Mouse (Mus musculus) hindbrain, embryonic 15.5 days (tissue): ENCODE data around the gene Sf3a2. TPM values are rescaled to one million over a fixed set of nuclear protein-coding genes. Genes with fewer than 3 reads are reported as not detected.
"Not testable (repeated sequence)": the region's sequence is repeated elsewhere in the genome, so short reads cannot be mapped to it uniquely, and the experiment has no call there.

Source experiments
- ATAC-seq: fragments of 200-750 bp; cut with Nextera tagmentation; 2 replicates; pipeline ENCODE4 v1.8.0; 2017; ENCODE audit warnings: low read depth, moderate number of reproducible peaks, moderate TSS enrichment; ENCODE audit not compliant: low FRiP score
- H3K27ac ChIP-seq: fragments of 300-500 bp; sonication (generic); replicated peaks from 2 replicates; pipeline ENCODE4 v1.5.1; 2015; ENCODE audit warnings: mild to moderate bottlenecking, inconsistent platforms
- H3K27me3 ChIP-seq: fragments of 300-500 bp; sonication (generic); 2 replicates; pipeline ENCODE4 v1.6.1; 2015; ENCODE audit warnings: control low read depth, inconsistent platforms
- H3K36me3 ChIP-seq: fragments of 300-500 bp; sonication (generic); 2 replicates; pipeline ENCODE4 v1.6.1; 2015; ENCODE audit warnings: control low read depth, inconsistent platforms
- H3K4me1 ChIP-seq: fragments of 300-500 bp; sonication (generic); replicated peaks from 2 replicates; pipeline ENCODE4 v1.6.1; 2015; ENCODE audit warnings: control low read depth, inconsistent platforms
- H3K4me2 ChIP-seq: fragments of 300-500 bp; sonication (generic); 2 replicates; pipeline ENCODE4 v1.6.1; 2015; ENCODE audit warnings: moderate library complexity, mild to moderate bottlenecking, inconsistent platforms
- H3K4me3 ChIP-seq: fragments of 300-500 bp; sonication (generic); 2 replicates; pipeline ENCODE4 v1.5.1; 2015; ENCODE audit warnings: mild to moderate bottlenecking, inconsistent platforms
- H3K9ac ChIP-seq: fragments of 300-500 bp; sonication (generic); 2 replicates; pipeline ENCODE4 v1.6.1; 2015; ENCODE audit warnings: inconsistent platforms
- H3K9me3 ChIP-seq: fragments of 300-500 bp; sonication (generic); 2 replicates; pipeline ENCODE4 v1.6.1; 2016; ENCODE audit warnings: control low read depth, inconsistent platforms
- WGBS: fragments of 180-500 bp; shearing (Covaris S2); methylation state at CpG from one replicate; pipeline ENCODE4 v1.1.7; 2015; 5-methylcytosine and 5-hydroxymethylcytosine counted together
- polyA plus RNA-seq: library from polyadenylated mRNA; unstranded; fragments of >200 nt; fragmentation: Nextera tagmentation; extraction: Ambion mirVana; gene quantifications from 2 replicates; pipeline ENCODE4 v1.2.1, GENCODE M21; 2015

The Sf3a2 gene
- polyA plus RNA-seq, 1 experiment from 2014 or later = 67.4 TPM

DNA sequence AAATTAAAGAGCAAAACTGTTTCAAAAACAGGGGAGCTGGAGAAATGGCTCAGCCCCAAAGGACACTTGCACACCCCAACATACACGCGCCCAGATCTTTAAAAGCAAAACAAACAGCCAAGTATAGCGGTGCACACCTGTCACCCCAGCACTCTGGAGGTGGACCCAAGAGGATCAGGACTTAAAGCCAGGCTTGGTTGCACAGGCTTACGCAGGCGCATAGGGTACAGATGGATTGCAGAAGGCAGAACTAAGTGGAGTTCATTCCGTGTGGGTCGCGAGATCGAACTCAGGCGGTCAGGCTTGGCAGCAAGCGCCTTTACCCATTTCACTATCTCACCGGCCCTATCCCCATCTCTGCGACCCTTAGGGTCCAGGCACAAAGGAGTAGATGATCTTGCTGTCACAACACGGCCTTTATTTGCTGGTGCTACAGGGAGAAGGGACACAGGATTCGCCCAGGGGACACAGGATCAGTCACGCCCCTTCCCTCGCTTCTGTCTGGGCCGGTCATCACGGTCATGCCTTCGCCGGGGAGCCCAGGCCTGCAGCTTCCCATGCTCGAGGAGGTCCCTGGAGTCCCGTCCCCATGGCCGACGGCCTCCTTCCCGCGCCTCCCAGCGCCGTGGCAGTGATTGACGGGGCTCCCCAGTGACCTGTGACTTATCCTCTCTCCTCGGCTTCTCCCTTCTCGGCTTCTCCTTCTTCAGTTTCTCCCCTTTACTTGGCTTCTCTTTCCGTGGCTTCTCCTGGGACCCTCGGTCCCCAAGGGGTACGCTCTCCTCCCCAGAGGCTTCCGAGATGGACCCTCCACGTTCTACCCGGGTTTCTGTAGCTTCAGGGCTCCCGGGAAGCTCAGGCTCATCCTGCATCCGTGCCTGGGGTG, 10.3 kb downstream of the Sf3a2 start:
- Histone ChIP-seq H3K9me3 (no peaks in the 10 kb centered on the region), H3K4me1 (peaks cover 42% of the 10 kb centered on the region), H3K9ac (peak overlapping the region; percentile 25; the same call in 1 of the 2 replicates), H3K27me3 (peaks cover 28% of the 10 kb centered on the region), H3K4me3 (peak overlapping the region; percentile 19; the same call in 1 of the 2 replicates), H3K4me2 (peak overlapping the region; percentile 92), H3K36me3 (peaks cover 16% of the 10 kb centered on the region), H3K27ac (no peak overlapping the region)
- 19% methylated on average over 40 of the region's 40 CpGs for WGBS
- ATAC-seq = no peak

DNA sequence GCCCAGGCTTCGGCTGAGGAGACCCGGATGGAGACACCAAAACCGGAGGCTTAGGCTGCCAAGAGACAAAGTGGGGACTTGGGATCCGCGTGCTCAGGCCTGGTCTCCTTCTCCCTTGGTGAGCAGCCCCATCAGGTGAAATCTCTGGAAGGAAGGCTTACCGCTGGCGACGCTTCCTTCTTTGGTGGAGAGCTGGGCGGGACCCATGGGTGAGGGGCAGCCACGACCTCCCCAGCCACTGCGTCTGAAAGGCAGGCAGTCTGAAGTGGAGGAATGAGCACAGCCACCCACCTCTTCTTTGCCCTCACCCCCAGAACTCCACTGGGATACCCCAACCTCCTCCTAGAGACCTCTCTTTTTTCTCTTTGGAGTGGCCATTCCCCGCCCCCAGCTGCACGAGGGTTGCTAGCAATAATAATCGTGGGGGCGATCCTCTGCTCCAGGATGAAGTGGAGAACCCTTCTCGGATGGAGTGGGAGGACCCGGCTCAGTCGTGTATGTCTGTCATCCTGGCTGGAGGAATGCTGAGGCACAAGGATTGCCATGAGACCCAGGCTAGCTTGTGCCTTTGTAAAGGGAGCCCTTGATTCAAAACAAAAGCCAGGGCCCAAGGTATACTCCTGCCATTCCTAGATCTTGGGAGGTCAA, 11.1 kb downstream of the Sf3a2 start:
- Histone ChIP-seq H3K9me3 (no peaks in the 10 kb centered on the region), H3K27ac (no peak overlapping the region), H3K27me3 (peaks cover 28% of the 10 kb centered on the region), H3K4me2 (peak overlapping the region; percentile 92), H3K4me3 (peak overlapping the region; percentile 19; the same call in 1 of the 2 replicates), H3K4me1 (peaks cover 42% of the 10 kb centered on the region), H3K36me3 (peaks cover 10% of the 10 kb centered on the region), H3K9ac (peak overlapping the region; percentile 25; the same call in 1 of the 2 replicates)
- no peak for ATAC-seq
- 7% methylated on average over 18 of the region's 18 CpGs for WGBS

DNA sequence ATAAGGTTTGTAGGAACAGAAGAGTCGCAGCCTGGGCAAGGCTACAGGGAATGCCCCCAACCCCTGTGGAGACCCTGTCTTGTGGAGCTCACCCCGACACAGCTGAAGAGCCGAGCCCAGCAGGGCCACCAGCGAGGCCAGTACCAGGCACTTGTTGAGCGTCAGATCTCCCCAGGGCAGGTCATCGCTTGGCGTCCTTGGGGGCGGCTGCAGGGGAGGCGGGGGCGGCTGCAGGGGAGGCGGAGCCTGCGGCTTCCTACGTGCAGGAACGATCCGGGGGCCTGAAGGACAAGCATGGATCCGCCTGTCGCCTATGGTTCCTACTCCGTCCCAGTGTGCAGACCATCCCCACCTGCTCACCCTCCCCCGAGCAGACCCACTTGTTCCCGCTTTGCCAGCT, 12.1 kb downstream of the Sf3a2 start:
- no peak overlapping the region for H3K4me3 ChIP-seq
- no peak overlapping the region for H3K27ac ChIP-seq
- H3K9me3 ChIP-seq = no peaks in the 10 kb centered on the region
- H3K36me3 ChIP-seq = peaks cover under 1% of the 10 kb centered on the region
- H3K9ac ChIP-seq = no peak overlapping the region
- peaks cover 28% of the 10 kb centered on the region for H3K27me3 ChIP-seq
- H3K4me2 ChIP-seq = peak overlapping the region; percentile 30
- ATAC-seq = no peak
- 5% methylated on average over 20 of the region's 20 CpGs for WGBS
- H3K4me1 ChIP-seq = peaks cover 42% of the 10 kb centered on the region

DNA sequence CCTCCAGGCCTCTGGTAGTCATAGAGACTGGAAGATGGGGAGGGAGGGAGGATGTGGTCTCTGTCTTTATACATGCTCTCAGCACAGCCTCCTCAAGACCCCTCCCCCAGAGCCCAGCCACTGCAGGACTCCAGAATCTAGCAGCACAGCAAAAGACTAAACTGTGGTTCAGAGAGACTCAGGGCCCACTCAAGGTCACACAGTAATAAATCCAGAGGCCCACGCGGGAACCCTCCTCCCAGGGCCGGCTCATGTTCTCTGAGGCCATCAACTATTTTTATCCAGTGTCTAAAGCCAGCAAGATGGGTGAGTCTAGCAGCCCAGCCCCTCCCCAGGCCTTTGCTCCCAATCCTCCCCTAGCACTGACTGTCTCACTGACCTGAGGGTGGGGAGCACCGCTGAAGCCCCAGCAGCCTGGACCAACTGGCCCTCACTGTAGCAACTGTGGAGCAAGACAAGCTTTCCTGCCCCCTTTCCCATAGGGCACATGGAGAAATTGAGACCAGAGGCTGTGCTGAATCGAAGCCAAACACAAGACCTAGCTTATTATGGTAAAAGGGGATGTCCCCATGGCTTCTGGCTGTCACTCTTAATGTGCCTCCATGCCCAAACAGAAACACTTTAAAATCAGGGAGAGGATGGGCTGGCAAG, 14.5 kb downstream of the Sf3a2 start:
- Histone ChIP-seq H3K4me1 (peaks cover 22% of the 10 kb centered on the region), H3K36me3 (no peaks in the 10 kb centered on the region), H3K4me2 (no peak overlapping the region), H3K4me3 (no peak overlapping the region), H3K27ac (no peak overlapping the region), H3K27me3 (peaks cover 28% of the 10 kb centered on the region), H3K9me3 (no peaks in the 10 kb centered on the region), H3K9ac (no peak overlapping the region)
- ATAC-seq = no peak
- 70% methylated on average over 5 of the region's 5 CpGs for WGBS

DNA sequence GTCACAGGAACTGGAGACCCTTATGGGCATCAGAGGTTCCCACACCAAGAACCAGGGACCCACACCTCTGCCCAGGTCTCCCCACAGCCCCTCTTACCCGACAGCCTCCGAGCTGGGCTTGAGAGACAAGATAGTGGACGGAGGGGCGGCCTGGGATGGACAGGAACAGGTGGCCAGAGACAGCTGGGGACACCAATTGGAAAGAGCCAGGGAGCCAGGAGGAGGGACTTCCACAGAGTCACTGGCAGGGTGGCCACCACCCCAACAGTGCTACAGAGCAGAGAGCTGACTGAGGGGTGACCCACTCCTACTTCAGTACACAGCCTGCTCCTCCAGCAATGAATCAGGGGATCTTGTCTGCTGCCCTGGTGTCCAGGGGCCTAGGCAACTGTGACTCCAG, 15.4 kb downstream of the Sf3a2 start, which contains the start of gene Jsrp1:
Gene Jsrp1, minus strand, starts transcription at position 133 of the 400 bp plus-strand sequence.
- Histone ChIP-seq H3K27me3 (peaks cover 24% of the 10 kb centered on the region), H3K4me1 (peaks cover 14% of the 10 kb centered on the region), H3K9ac (no peak within 1 kb of the TSS), H3K9me3 (no peaks in the 10 kb centered on the region), H3K4me2 (no peak within 1 kb of the TSS), H3K36me3 (no peaks in the 10 kb centered on the region), H3K4me3 (no peak within 1 kb of the TSS), H3K27ac (no peak within 1 kb of the TSS)
- no peak for ATAC-seq
- WGBS = 73% methylated on average over 4 of the region's 4 CpGs

DNA sequence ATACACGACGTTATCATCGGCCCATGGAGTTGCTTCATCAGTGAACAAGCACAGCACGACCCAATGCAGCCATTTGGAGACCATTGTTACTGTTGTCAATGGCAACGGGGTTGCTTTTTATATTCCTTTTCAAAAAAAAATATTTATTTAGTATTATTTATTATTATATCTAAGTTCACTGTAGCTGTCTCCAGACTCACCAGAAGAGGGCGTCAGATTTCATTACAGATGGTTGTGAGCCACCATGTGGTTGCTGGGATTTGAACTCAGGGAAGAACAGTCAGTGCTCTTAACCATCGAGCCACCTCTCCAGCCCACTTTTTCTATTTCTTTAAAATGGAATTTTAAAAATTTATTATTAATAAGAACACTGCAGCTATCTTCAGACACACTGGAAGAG, 16.8 kb downstream of the Sf3a2 start:
- ATAC-seq = no peak
- H3K27me3 ChIP-seq = peaks cover 13% of the 10 kb centered on the region

DNA sequence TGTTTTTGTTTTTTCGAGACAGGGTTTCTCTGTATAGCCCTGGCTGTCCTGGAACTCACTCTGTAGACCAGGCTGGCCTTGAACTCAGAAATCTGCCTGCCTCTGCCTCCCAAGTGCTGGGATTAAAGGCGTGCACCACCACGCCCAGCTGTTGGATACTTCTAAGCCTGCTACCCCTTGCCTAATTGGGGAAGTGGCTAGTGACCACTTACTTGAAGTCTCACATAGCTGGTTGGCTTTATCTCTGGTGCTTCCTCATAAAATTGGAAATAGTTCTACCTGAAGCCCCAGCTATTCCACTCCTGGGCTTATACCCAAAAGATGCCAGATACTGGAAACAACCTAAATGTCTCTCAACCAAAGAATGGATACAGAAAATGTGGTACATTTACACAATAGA, 18.3 kb downstream of the Sf3a2 start:
- not testable (repeated sequence) for H3K4me1 ChIP-seq, H3K4me3 ChIP-seq, H3K27me3 ChIP-seq, H3K36me3 ChIP-seq, H3K27ac ChIP-seq, H3K9ac ChIP-seq, ATAC-seq, H3K9me3 ChIP-seq, H3K4me2 ChIP-seq
- WGBS = 87% methylated on average over 3 of the region's 3 CpGs

More for the DNA sequence above, 16.8 kb downstream of the Sf3a2 start:
- no peak overlapping the region for H3K4me2 ChIP-seq
- no peak overlapping the region for H3K9ac ChIP-seq
- no peak overlapping the region for H3K27ac ChIP-seq
- H3K9me3 ChIP-seq = no peaks in the 10 kb centered on the region
- H3K4me1 ChIP-seq = peaks cover 6% of the 10 kb centered on the region; the same call in 1 of the 2 replicates
- H3K4me3 ChIP-seq = no peak overlapping the region
- no peaks in the 10 kb centered on the region for H3K36me3 ChIP-seq
- WGBS = 59% methylated on average over 7 of the region's 7 CpGs

DNA sequence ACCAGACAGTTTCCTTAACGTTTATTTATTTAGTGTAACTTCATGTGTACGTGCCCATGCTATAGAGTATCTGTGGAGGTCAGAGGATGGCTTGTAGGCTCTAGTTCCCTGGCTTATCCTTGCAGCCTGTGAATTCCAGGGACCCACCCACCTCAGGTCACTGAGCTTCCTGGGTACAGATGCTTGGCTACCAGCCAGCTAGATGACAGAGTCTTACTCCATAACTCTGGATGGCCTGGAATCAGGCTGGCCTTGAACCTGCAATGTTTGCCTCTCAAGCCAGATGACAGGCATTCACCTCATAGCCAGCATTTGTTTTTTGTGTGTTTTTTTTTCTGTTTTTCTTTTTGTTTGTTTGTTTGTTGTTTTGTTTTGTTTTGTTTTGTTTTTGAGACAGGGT, 19.2 kb downstream of the Sf3a2 start:
- no peaks in the 10 kb centered on the region for H3K27me3 ChIP-seq
- no peak overlapping the region for H3K4me3 ChIP-seq
- no peak overlapping the region for H3K27ac ChIP-seq
- H3K36me3 ChIP-seq = no peaks in the 10 kb centered on the region
- no peaks in the 10 kb centered on the region for H3K4me1 ChIP-seq
- no peak overlapping the region for H3K4me2 ChIP-seq
- no peak for ATAC-seq
- no peaks in the 10 kb centered on the region for H3K9me3 ChIP-seq
- 69% methylated on average over 2 of the region's 2 CpGs for WGBS
- H3K9ac ChIP-seq = no peak overlapping the region

DNA sequence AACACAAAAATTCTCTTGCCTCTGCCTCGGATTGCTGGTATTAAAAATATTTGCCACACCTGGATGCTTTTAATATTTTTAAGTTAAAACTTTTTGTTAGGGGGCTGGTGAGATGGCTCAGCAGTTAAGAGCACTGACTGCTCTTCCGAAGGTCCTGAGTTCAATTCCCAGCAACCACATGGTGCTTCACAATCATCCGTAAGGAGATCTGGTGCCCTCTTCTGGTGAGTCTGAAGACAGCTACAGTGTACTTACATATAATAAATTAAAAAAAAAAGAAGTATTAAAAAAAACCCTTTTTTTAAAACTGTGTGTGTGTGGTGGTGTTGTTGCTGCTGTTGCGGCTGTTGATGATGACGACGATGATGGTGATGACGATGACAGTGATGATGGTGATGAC, 20.0 kb downstream of the Sf3a2 start:
- not testable (repeated sequence) for H3K4me1 ChIP-seq, H3K36me3 ChIP-seq, H3K27ac ChIP-seq, H3K4me2 ChIP-seq, H3K9me3 ChIP-seq, H3K27me3 ChIP-seq, H3K4me3 ChIP-seq, ATAC-seq, H3K9ac ChIP-seq
- WGBS = 81% methylated on average over 7 of the region's 7 CpGs

DNA sequence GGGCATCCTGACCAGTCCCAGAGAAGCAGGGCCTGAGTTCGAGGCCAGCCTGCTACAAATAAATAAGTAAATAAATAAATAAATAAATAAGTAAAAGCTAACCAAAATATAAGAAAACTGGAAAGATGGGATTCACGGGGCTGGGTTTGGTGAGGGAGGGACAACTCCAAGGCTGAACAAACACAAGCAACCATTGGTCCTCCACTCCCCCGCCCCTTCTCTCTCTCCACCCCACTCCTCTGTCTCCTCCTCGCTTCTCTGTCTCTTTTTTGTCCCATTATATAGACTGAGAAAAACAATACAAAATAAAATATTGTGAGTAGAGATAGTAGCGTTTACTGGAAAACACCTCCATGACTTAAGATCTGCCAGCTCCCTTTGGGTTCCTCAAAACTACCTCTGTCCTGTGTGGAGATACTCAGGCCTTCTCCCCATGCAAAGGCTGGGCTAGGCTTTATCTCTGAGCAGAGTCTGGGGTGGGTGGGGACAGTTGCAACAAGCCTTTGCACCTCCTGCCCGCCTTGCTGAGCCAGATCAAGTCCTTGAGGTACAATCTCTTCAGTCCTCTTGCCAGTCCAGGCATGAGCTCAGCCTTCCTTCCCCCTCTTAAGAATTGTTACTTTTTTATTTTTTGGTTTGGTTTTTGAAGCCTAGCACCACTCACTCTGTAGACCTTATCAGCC, 20.7 kb downstream of the Sf3a2 start:
- Histone ChIP-seq H3K4me2 (no peak overlapping the region), H3K9ac (no peak overlapping the region)
- 53% methylated on average over 6 of the region's 6 CpGs for WGBS

DNA sequence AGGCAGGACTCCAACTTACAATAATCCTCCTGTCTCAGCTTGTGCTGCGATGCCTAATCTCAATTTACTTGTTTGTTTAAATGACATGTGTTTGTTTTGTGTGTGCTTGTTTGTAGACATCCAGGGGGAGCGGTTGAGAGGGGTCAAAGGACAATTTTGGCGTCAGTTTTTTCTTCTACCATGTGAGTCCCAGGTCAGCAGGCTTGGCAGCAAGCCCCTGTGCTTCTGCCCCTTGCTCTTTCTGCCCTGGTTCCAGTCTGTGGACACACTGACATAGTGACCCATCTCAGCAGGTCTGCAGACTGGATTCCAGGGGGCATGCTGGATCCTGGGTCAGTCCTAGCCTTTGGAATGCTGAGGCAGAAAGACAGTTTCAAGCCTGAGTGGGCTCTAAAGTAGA, 21.4 kb downstream of the Sf3a2 start:
- no peak for ATAC-seq

More for the DNA sequence above, 20.7 kb downstream of the Sf3a2 start:
- no peaks in the 10 kb centered on the region for H3K9me3 ChIP-seq
- H3K27ac ChIP-seq = no peak overlapping the region
- H3K4me1 ChIP-seq = no peaks in the 10 kb centered on the region
- H3K4me3 ChIP-seq = no peak overlapping the region
- no peaks in the 10 kb centered on the region for H3K27me3 ChIP-seq
- ATAC-seq = no peak
- H3K36me3 ChIP-seq = no peaks in the 10 kb centered on the region

More for the DNA sequence above, 21.4 kb downstream of the Sf3a2 start:
- Histone ChIP-seq H3K27me3 (no peaks in the 10 kb centered on the region), H3K9me3 (no peaks in the 10 kb centered on the region), H3K9ac (no peak overlapping the region), H3K36me3 (no peaks in the 10 kb centered on the region), H3K4me2 (no peak overlapping the region), H3K4me3 (no peak overlapping the region), H3K27ac (no peak overlapping the region), H3K4me1 (no peaks in the 10 kb centered on the region)
- 57% methylated on average over 3 of the region's 3 CpGs for WGBS
